Mouse (Mus musculus): Measurements from ENCODE around the gene Sema4c.

- TF ChIP-seq POLR2A (IDR thresholded peaks at IDR 0.05; ENCODE audit: low read depth, low read length) (no peak), CTCF (conservative IDR thresholded peaks at IDR 0.05; ENCODE audit: insufficient read depth, insufficient read length, low read depth, low read length) (no peak)
These were observed 23.1 kb upstream of the Sema4c start for GRCm38 (mm10) chr1:36581260-36581659.
